Mouse (Mus musculus) midbrain, embryonic 11.5 days (tissue): ENCODE results near the gene Gm44511. TPM values are rescaled to one million over a fixed set of nuclear protein-coding genes. Genes with fewer than 3 reads are reported as not detected.
"Not testable (repeated sequence)": the region's sequence is repeated elsewhere in the genome, so short reads cannot be mapped to it uniquely, and the experiment has no call there.

Source experiments
- ATAC-seq: fragments of 200-750 bp; cut with Nextera tagmentation; 2 replicates; pipeline ENCODE4 v1.8.0; 2017; ENCODE audit warnings: moderate TSS enrichment, moderate library complexity; ENCODE audit not compliant: low FRiP score
- DNase-seq: peaks from one replicate; pipeline ENCODE4 v3.0.0; 2015; ENCODE audit warnings: low spot score; ENCODE audit errors: missing footprints
- H3K27ac ChIP-seq: fragments of 300-500 bp; sonication (generic); 2 replicates; pipeline ENCODE4 v1.5.1; 2014; ENCODE audit warnings: low read depth, low read length
- H3K27me3 ChIP-seq: fragments of 300-500 bp; sonication (generic); 2 replicates; pipeline ENCODE4 v1.6.1; 2014; ENCODE audit warnings: mild to moderate bottlenecking, low read length, moderate library complexity, mixed read lengths; ENCODE audit not compliant: control insufficient read depth, insufficient read depth
- H3K36me3 ChIP-seq: fragments of 300-500 bp; sonication (generic); 2 replicates; pipeline ENCODE4 v1.6.1; 2014; ENCODE audit warnings: mild to moderate bottlenecking, low read length, moderate library complexity, mixed read lengths; ENCODE audit not compliant: control insufficient read depth, insufficient read depth
- H3K4me1 ChIP-seq: fragments of 300-500 bp; sonication (generic); 2 replicates; pipeline ENCODE4 v1.6.1; 2014; ENCODE audit warnings: low read length; ENCODE audit not compliant: control insufficient read depth, insufficient read depth
- H3K4me2 ChIP-seq: fragments of 300-500 bp; sonication (generic); 2 replicates; pipeline ENCODE4 v1.6.1; 2014; ENCODE audit warnings: mild to moderate bottlenecking, moderate library complexity
- H3K4me3 ChIP-seq: fragments of 300-500 bp; sonication (generic); 2 replicates; pipeline ENCODE4 v1.5.1; 2014; ENCODE audit warnings: low read depth, low read length
- H3K9ac ChIP-seq: fragments of 300-500 bp; sonication (generic); 2 replicates; pipeline ENCODE4 v1.6.1; 2014; ENCODE audit warnings: low read length
- H3K9me3 ChIP-seq: fragments of 300-500 bp; sonication (generic); 2 replicates; pipeline ENCODE4 v1.6.1; 2016; ENCODE audit warnings: low read length; ENCODE audit not compliant: control insufficient read depth
- WGBS: fragments of 180-500 bp; shearing (Covaris S2); extraction: QIAGEN DNeasy Blood & Tissue Kit; methylation state at CpG from one replicate; pipeline ENCODE4 v1.1.7; 2014; 5-methylcytosine and 5-hydroxymethylcytosine counted together
- polyA plus RNA-seq: library from polyadenylated mRNA; unstranded; fragments of >200 nt; fragmentation: Nextera tagmentation; extraction: Ambion mirVana; gene quantifications from 2 replicates; pipeline ENCODE4 v1.2.1, GENCODE M21; 2014

Gm44511 gene
- polyA plus RNA-seq, 1 experiment from 2014 or later, result not detected

- H3K9ac ChIP-seq, result no peak overlapping the region
- ATAC-seq (no peak), DNase-seq (peak; percentile 33)
- H3K36me3 ChIP-seq, result no peaks in the 10 kb centered on the region
- no peaks in the 10 kb centered on the region for H3K27me3 ChIP-seq
- H3K4me3 ChIP-seq, result no peak overlapping the region
- no peaks in the 10 kb centered on the region for H3K4me1 ChIP-seq
- no peak overlapping the region for H3K27ac ChIP-seq
- no peak overlapping the region for H3K4me2 ChIP-seq
- no peaks in the 10 kb centered on the region for H3K9me3 ChIP-seq
- WGBS, result 80% methylated on average over 4 of the region's 4 CpGs
Observed at GRCm38 (mm10) chr6:128768047-128768446, 58.1 kb downstream of the Gm44511 start.

GRCm38 (mm10) chr6:128766486-128767254 lies 59.4 kb downstream of the Gm44511 start:
- H3K4me2 ChIP-seq, H3K4me3 ChIP-seq, H3K9me3 ChIP-seq, H3K36me3 ChIP-seq, H3K27ac ChIP-seq, H3K4me1 ChIP-seq, H3K27me3 ChIP-seq: not testable (repeated sequence)
- 72% methylated on average over 6 of the region's 6 CpGs for WGBS
- H3K9ac ChIP-seq, result 0 out of 2 replicates have a peak overlapping the region, but pooled peaks have one; percentile 22
- DNase-seq (peak; percentile 89), ATAC-seq (peak; percentile 51)

GRCm38 (mm10) chr6:128765211-128765610 lies 60.9 kb downstream of the Gm44511 start:
- Histone ChIP-seq H3K4me2 (no peak overlapping the region), H3K9me3 (no peaks in the 10 kb centered on the region), H3K27ac (no peak overlapping the region), H3K9ac (no peak overlapping the region), H3K4me3 (no peak overlapping the region), H3K27me3 (no peaks in the 10 kb centered on the region), H3K4me1 (no peaks in the 10 kb centered on the region), H3K36me3 (no peaks in the 10 kb centered on the region)
- DNase-seq (no peak), ATAC-seq (no peak)
- WGBS, result 83% methylated on average over 1 of the region's 1 CpGs

- Histone ChIP-seq H3K27me3 (no peaks in the 10 kb centered on the region), H3K36me3 (no peaks in the 10 kb centered on the region), H3K4me2 (peak overlapping the region; percentile 39), H3K9ac (peak overlapping the region; percentile 30; the same call in 1 of the 2 replicates), H3K4me1 (no peaks in the 10 kb centered on the region), H3K27ac (no peak overlapping the region), H3K9me3 (no peaks in the 10 kb centered on the region), H3K4me3 (peak overlapping the region; percentile 49)
- 26% methylated on average over 5 of the region's 5 CpGs for WGBS
- no peak for ATAC-seq
- DNase-seq, result peak; percentile 81
Observed at GRCm38 (mm10) chr6:128764598-128764997, 61.5 kb downstream of the Gm44511 start.

GRCm38 (mm10) chr6:128763736-128764523 lies 62.2 kb downstream of the Gm44511 start:
- Histone ChIP-seq H3K27ac (peak overlapping the region; percentile 47; the same call in 1 of the 2 replicates), H3K4me2 (peak overlapping the region; percentile 58), H3K36me3 (no peaks in the 10 kb centered on the region), H3K4me3 (peak overlapping the region; percentile 49), H3K27me3 (no peaks in the 10 kb centered on the region), H3K9me3 (no peaks in the 10 kb centered on the region), H3K9ac (peak overlapping the region; percentile 59), H3K4me1 (no peaks in the 10 kb centered on the region)
- ATAC-seq (peak; percentile 92), DNase-seq (peak; percentile 100)
- WGBS, result 2% methylated on average over 30 of the region's 30 CpGs

GRCm38 (mm10) chr6:128762892-128763670 lies 63.0 kb downstream of the Gm44511 start:
- H3K27ac ChIP-seq, H3K4me1 ChIP-seq, H3K27me3 ChIP-seq, H3K9me3 ChIP-seq, H3K36me3 ChIP-seq, H3K9ac ChIP-seq, ATAC-seq: not testable (repeated sequence)
- peak overlapping the region; percentile 58; the same call in 1 of the 2 replicates for H3K4me2 ChIP-seq
- DNase-seq, result peak; percentile 61
- 78% methylated on average over 9 of the region's 10 CpGs for WGBS
- peak overlapping the region; percentile 49 for H3K4me3 ChIP-seq

GRCm38 (mm10) chr6:128761144-128761540 lies 65.0 kb downstream of the Gm44511 start:
- no peaks in the 10 kb centered on the region for H3K36me3 ChIP-seq
- H3K27me3 ChIP-seq, result no peaks in the 10 kb centered on the region
- H3K9ac ChIP-seq, result peak overlapping the region; percentile 31; the same call in 1 of the 2 replicates
- ATAC-seq, result no peak
- no peaks in the 10 kb centered on the region for H3K4me1 ChIP-seq
- WGBS, result 44% methylated on average over 5 of the region's 5 CpGs
- no peaks in the 10 kb centered on the region for H3K9me3 ChIP-seq
- peak; percentile 94 for DNase-seq
- peak overlapping the region; percentile 44 for H3K4me3 ChIP-seq
- peak overlapping the region; percentile 38 for H3K4me2 ChIP-seq
- H3K27ac ChIP-seq, result no peak overlapping the region

GRCm38 (mm10) chr6:128760416-128761143 lies 65.5 kb downstream of the Gm44511 start:
- not testable (repeated sequence) for H3K9me3 ChIP-seq, H3K36me3 ChIP-seq, H3K4me1 ChIP-seq, H3K27me3 ChIP-seq
- peak; percentile 100 for DNase-seq
- WGBS, result under 1% methylated on average over 44 of the region's 44 CpGs
- peak overlapping the region; percentile 4; the same call in 1 of the 2 replicates for H3K27ac ChIP-seq
- H3K4me3 ChIP-seq, result peak overlapping the region; percentile 44
- H3K4me2 ChIP-seq, result peak overlapping the region; percentile 38
- H3K9ac ChIP-seq, result peak overlapping the region; percentile 62
- peak; percentile 63 for ATAC-seq
